Mouse (Mus musculus) hindbrain, embryonic 14.5 days (tissue): ENCODE results near the gene Fam118a. TPM values are rescaled to one million over a fixed set of nuclear protein-coding genes. Genes with fewer than 3 reads are reported as not detected.

Source experiments
- polyA plus RNA-seq: library from polyadenylated mRNA; unstranded; fragments of >200 nt; fragmentation: Nextera tagmentation; extraction: Ambion mirVana; gene quantifications from 2 replicates; pipeline ENCODE4 v1.2.1, GENCODE M21; 2014

Fam118a gene
- polyA plus RNA-seq, 1 experiment from 2014 or later: 30.5 TPM

Other genes starting within 250 kb of the Fam118a start
- 5.8 and 8.8 TPM in 2 replicates for gene Phf21b, start 172.9 kb upstream of the Fam118a start, polyA plus RNA-seq
- gene Gm29666, start 108.9 kb upstream of the Fam118a start, polyA plus RNA-seq: 0.74 and 0.83 TPM in 2 replicates
- 24.2 and 25.3 TPM in 2 replicates for gene Nup50, start 105.5 kb upstream of the Fam118a start, polyA plus RNA-seq
- 19.2 and 27.8 TPM in 2 replicates for gene 5031439G07Rik, start 40.4 kb upstream of the Fam118a start, polyA plus RNA-seq
- gene Upk3a, start 11.8 kb upstream of the Fam118a start, polyA plus RNA-seq: 0.89 and 1.4 TPM in 2 replicates
- gene Smc1b, start 103.0 kb downstream of the Fam118a start, polyA plus RNA-seq: 0.08 TPM in 2 replicates
- gene Ribc2, start 103.1 kb downstream of the Fam118a start, polyA plus RNA-seq: 0.48 and 1.1 TPM in 2 replicates
- gene Fbln1, start 177.0 kb downstream of the Fam118a start, polyA plus RNA-seq: 51.0 and 54.2 TPM in 2 replicates